Mouse (Mus musculus) liver, embryonic 11.5 days (tissue): ENCODE results near the gene Stx17. TPM values are rescaled to one million over a fixed set of nuclear protein-coding genes. Genes with fewer than 3 reads are reported as not detected.

Experiments used
- ATAC-seq: fragments of 200-750 bp; cut with Nextera tagmentation; replicated peaks from 2 replicates; pipeline ENCODE4 v1.8.0; 2017; ENCODE audit warnings: moderate number of reproducible peaks, mild to moderate bottlenecking, moderate TSS enrichment, moderate library complexity; ENCODE audit not compliant: low FRiP score
- DNase-seq: peaks from one replicate; pipeline ENCODE4 v3.0.0-alpha.2; 2017; ENCODE audit warnings: low spot score
- H3K27ac ChIP-seq: fragments of 300-500 bp; sonication (generic); 2 replicates; pipeline ENCODE4 v1.5.1; 2014; ENCODE audit warnings: mild to moderate bottlenecking, low read depth, low read length, control low read depth
- H3K27me3 ChIP-seq: fragments of 300-500 bp; sonication (generic); replicated peaks from 2 replicates; pipeline ENCODE4 v1.6.1; 2014; ENCODE audit warnings: low read length, mixed read lengths; ENCODE audit not compliant: control insufficient read depth, insufficient read depth
- H3K36me3 ChIP-seq: fragments of 300-500 bp; sonication (generic); 2 replicates; pipeline ENCODE4 v1.6.1; 2014; ENCODE audit warnings: mild to moderate bottlenecking, low read length, moderate library complexity, mixed read lengths; ENCODE audit not compliant: control insufficient read depth, insufficient read depth
- H3K4me1 ChIP-seq: fragments of 300-500 bp; sonication (generic); replicated peaks from 2 replicates; pipeline ENCODE4 v1.6.1; 2014; ENCODE audit warnings: low read length, mixed read lengths; ENCODE audit not compliant: control insufficient read depth, insufficient read depth
- H3K4me2 ChIP-seq: fragments of 300-500 bp; sonication (generic); 2 replicates; pipeline ENCODE4 v1.6.1; 2014; ENCODE audit warnings: mild to moderate bottlenecking, control low read depth, moderate library complexity
- H3K4me3 ChIP-seq: fragments of 300-500 bp; sonication (generic); 2 replicates; pipeline ENCODE4 v1.5.1; 2014; ENCODE audit warnings: low read depth, low read length, control low read depth
- H3K9ac ChIP-seq: fragments of 300-500 bp; sonication (generic); 2 replicates; pipeline ENCODE4 v1.6.1; 2014; ENCODE audit warnings: low read depth, low read length, control low read depth
- H3K9me3 ChIP-seq: fragments of 300-500 bp; sonication (generic); 2 replicates; pipeline ENCODE4 v1.6.1; 2016; ENCODE audit warnings: low read length, inconsistent platforms, mixed read lengths; ENCODE audit not compliant: control insufficient read depth
- WGBS: fragments of 180-500 bp; shearing (Covaris S2); extraction: QIAGEN DNeasy Blood & Tissue Kit; methylation state at CpG from one replicate; pipeline ENCODE4 v1.1.7; 2014; 5-methylcytosine and 5-hydroxymethylcytosine counted together
- polyA plus RNA-seq: library from polyadenylated mRNA; unstranded; fragments of >200 nt; fragmentation: Nextera tagmentation; extraction: Ambion mirVana; gene quantifications from 2 replicates; pipeline ENCODE4 v1.2.1, GENCODE M21; 2014

Stx17 gene
- polyA plus RNA-seq, 1 experiment from 2014 or later: 28.2 TPM

- no peak overlapping the region for H3K4me2 ChIP-seq
- ATAC-seq: no peak
These were observed 6.9 kb downstream of the Stx17 start for GRCm38 (mm10) chr4:48131606-48132005.

GRCm38 (mm10) chr4:48132721-48133120 lies 8.0 kb downstream of the Stx17 start:
- no peak overlapping the region for H3K4me2 ChIP-seq
- no peak overlapping the region for H3K27ac ChIP-seq
- H3K4me1 ChIP-seq: no peaks in the 10 kb centered on the region
- H3K27me3 ChIP-seq: no peaks in the 10 kb centered on the region
- no peaks in the 10 kb centered on the region for H3K9me3 ChIP-seq
- WGBS: 86% methylated on average over 3 of the region's 3 CpGs
- H3K36me3 ChIP-seq: 0 out of 2 replicates have a peak, but pooled peaks cover 3% of the 10 kb centered on the region
- H3K4me3 ChIP-seq: no peak overlapping the region
- no peak overlapping the region for H3K9ac ChIP-seq
- DNase-seq: no peak
- ATAC-seq: no peak

More at GRCm38 (mm10) chr4:48131606-48132005, 6.9 kb downstream of the Stx17 start:
- Histone ChIP-seq H3K4me3 (no peak overlapping the region), H3K36me3 (0 out of 2 replicates have a peak, but pooled peaks cover 3% of the 10 kb centered on the region), H3K27me3 (no peaks in the 10 kb centered on the region), H3K9me3 (no peaks in the 10 kb centered on the region), H3K4me1 (no peaks in the 10 kb centered on the region), H3K27ac (no peak overlapping the region), H3K9ac (no peak overlapping the region)
- 88% methylated on average over 9 of the region's 9 CpGs for WGBS
- no peak for DNase-seq

GRCm38 (mm10) chr4:48149492-48149891 lies 24.8 kb downstream of the Stx17 start:
- H3K36me3 ChIP-seq: no peaks in the 10 kb centered on the region
- no peaks in the 10 kb centered on the region for H3K27me3 ChIP-seq
- no peak overlapping the region for H3K27ac ChIP-seq
- no peak overlapping the region for H3K4me3 ChIP-seq
- no peak overlapping the region for H3K9ac ChIP-seq
- DNase-seq (no peak), ATAC-seq (peak; percentile 51; the same call in 1 of the 2 replicates)
- no peak overlapping the region for H3K4me2 ChIP-seq
- 71% methylated on average over 2 of the region's 2 CpGs for WGBS
- no peaks in the 10 kb centered on the region for H3K9me3 ChIP-seq
- no peaks in the 10 kb centered on the region for H3K4me1 ChIP-seq

GRCm38 (mm10) chr4:48153229-48153628 lies 28.5 kb downstream of the Stx17 start:
- Histone ChIP-seq H3K4me1 (no peaks in the 10 kb centered on the region), H3K4me2 (no peak overlapping the region), H3K9ac (no peak overlapping the region), H3K4me3 (no peak overlapping the region), H3K9me3 (no peaks in the 10 kb centered on the region), H3K36me3 (no peaks in the 10 kb centered on the region), H3K27me3 (no peaks in the 10 kb centered on the region), H3K27ac (no peak overlapping the region)
- no peak for ATAC-seq
- no peak for DNase-seq
- WGBS: 92% methylated on average over 5 of the region's 5 CpGs

- Histone ChIP-seq H3K36me3 (0 out of 2 replicates have a peak, but pooled peaks cover 3% of the 10 kb centered on the region), H3K9ac (no peak overlapping the region), H3K27ac (no peak overlapping the region), H3K4me1 (peaks cover 6% of the 10 kb centered on the region; the same call in 1 of the 2 replicates), H3K4me3 (no peak overlapping the region), H3K4me2 (no peak overlapping the region), H3K9me3 (no peaks in the 10 kb centered on the region), H3K27me3 (no peaks in the 10 kb centered on the region)
- 75% methylated on average over 1 of the region's 1 CpGs for WGBS
- ATAC-seq (peak; percentile 87), DNase-seq (no peak)
These were observed 31.1 kb downstream of the Stx17 start for GRCm38 (mm10) chr4:48155864-48156263.

GRCm38 (mm10) chr4:48160386-48160785 lies 35.7 kb downstream of the Stx17 start:
- Histone ChIP-seq H3K9ac (no peak overlapping the region), H3K36me3 (0 out of 2 replicates have a peak, but pooled peaks cover 3% of the 10 kb centered on the region), H3K9me3 (no peaks in the 10 kb centered on the region), H3K4me1 (peaks cover 6% of the 10 kb centered on the region; the same call in 1 of the 2 replicates), H3K4me2 (no peak overlapping the region), H3K4me3 (no peak overlapping the region), H3K27me3 (no peaks in the 10 kb centered on the region), H3K27ac (no peak overlapping the region)
- DNase-seq (no peak), ATAC-seq (peak; percentile 77)
- 63% methylated on average over 4 of the region's 4 CpGs for WGBS

- H3K9me3 ChIP-seq: no peaks in the 10 kb centered on the region
- H3K36me3 ChIP-seq: peaks cover 7% of the 10 kb centered on the region; the same call in 1 of the 2 replicates
- DNase-seq (no peak), ATAC-seq (no peak)
- H3K4me3 ChIP-seq: no peak overlapping the region
- no peak overlapping the region for H3K27ac ChIP-seq
- H3K27me3 ChIP-seq: no peaks in the 10 kb centered on the region
- WGBS: 83% methylated on average over 5 of the region's 5 CpGs
- H3K9ac ChIP-seq: no peak overlapping the region
- H3K4me1 ChIP-seq: peaks cover 6% of the 10 kb centered on the region; the same call in 1 of the 2 replicates
- H3K4me2 ChIP-seq: no peak overlapping the region
These were observed 39.1 kb downstream of the Stx17 start for GRCm38 (mm10) chr4:48163851-48164250.

- ATAC-seq (no peak), DNase-seq (no peak)
- no peak overlapping the region for H3K9ac ChIP-seq
- no peak overlapping the region for H3K27ac ChIP-seq
- no peaks in the 10 kb centered on the region for H3K36me3 ChIP-seq
- 93% methylated on average over 3 of the region's 3 CpGs for WGBS
- no peaks in the 10 kb centered on the region for H3K4me1 ChIP-seq
- H3K4me2 ChIP-seq: no peak overlapping the region
- H3K9me3 ChIP-seq: no peaks in the 10 kb centered on the region
- no peaks in the 10 kb centered on the region for H3K27me3 ChIP-seq
- no peak overlapping the region for H3K4me3 ChIP-seq
These were observed 51.0 kb downstream of the Stx17 start for GRCm38 (mm10) chr4:48175666-48176065.

GRCm38 (mm10) chr4:48180922-48181321 lies 56.2 kb downstream of the Stx17 start:
- no peak overlapping the region for H3K9ac ChIP-seq
- ATAC-seq (no peak), DNase-seq (no peak)
- 49% methylated on average over 2 of the region's 2 CpGs for WGBS
- H3K4me3 ChIP-seq: no peak overlapping the region
- peaks cover 10% of the 10 kb centered on the region; the same call in 1 of the 2 replicates for H3K4me1 ChIP-seq
- no peaks in the 10 kb centered on the region for H3K36me3 ChIP-seq
- H3K4me2 ChIP-seq: no peak overlapping the region
- no peaks in the 10 kb centered on the region for H3K27me3 ChIP-seq
- no peak overlapping the region for H3K27ac ChIP-seq
- H3K9me3 ChIP-seq: no peaks in the 10 kb centered on the region
